Mouse (Mus musculus): ENCODE results near the gene Mapk1ip1. TPM values are rescaled to one million over a fixed set of nuclear protein-coding genes. Genes with fewer than 3 reads are reported as not detected.
A peak's percentile ranks its signal among the peaks of the same experiment; 100 is the strongest.

Mapk1ip1 gene
- total RNA-seq, 2 experiments from 2014 or later: 17.4 TPM

DNA sequence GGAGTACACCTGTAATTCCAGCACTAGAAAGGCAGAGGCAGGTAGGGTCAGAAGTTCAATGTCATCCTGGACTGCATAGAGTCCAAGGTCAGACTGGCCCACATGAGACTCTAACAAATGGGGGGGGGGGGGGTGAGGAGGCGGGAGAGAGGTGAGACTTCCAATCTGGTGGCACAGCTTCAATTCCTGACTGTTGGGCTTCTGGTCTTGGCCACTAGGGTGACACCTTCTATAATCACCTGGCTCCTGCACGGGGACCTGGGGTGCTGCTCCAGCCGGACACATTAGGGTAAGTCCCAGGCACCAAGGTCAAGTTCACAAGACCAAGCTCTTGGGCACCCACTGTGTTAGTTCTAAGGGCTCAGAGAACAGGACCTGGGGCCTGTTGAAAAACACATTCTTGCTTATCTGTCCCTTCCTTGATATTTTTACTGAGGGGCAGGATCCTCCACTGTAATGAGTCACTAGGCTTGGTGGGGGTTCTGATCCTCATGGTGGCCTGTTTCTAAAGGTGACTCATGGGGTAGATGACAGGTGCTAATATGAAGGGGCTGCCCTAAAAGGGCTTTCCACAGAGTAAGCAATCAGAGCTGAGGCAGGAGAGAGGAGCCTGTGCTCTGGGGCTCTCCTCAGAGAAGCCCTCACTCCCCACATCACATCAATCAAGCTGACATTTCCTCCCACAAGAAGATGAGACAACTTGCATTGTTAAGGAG is 4.5 kb downstream of the Mapk1ip1 start:
- DNase-seq: no peak

DNA sequence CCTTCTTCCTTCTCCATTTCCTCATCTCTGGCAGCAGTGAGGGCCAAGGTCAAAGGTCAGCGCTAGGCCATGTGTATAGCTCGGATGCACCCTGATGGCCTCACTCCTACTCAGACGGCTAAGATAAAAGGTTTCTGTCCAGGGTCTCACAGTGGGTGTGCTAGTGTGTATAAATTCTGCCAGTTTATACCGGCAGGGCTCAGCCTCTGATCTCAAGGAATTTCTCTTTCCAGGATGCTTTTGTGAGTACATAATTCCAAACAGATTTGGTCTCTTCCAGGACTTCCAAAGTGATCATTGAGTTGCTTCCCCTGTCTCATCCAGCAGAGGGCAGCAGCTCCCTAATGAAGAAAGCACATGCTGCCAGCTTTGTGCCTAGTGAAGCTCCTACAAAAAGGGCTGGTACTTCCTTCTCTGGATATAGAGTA is 5.5 kb downstream of the Mapk1ip1 start:
- peak; percentile 57 for DNase-seq

DNA sequence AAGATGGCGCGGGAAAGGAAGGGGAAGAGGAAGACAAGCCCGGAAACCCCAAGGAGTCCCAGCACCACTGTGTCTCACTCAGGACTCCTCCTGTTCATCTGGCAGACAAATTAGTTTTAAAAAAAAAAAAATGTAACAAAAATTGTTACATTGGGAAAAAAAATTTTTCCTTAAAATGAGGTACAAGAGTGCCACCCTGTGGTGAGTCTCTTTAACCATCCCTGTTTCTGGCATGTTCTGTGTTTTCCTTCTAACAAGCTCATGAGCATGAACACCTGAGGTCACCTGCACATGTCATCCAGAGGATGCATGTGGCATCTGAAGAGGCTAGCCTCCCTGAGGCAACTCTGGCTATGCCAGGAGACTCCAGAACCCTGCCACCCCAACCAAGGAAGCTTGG is 11.0 kb downstream of the Mapk1ip1 start:
- no peak for DNase-seq

DNA sequence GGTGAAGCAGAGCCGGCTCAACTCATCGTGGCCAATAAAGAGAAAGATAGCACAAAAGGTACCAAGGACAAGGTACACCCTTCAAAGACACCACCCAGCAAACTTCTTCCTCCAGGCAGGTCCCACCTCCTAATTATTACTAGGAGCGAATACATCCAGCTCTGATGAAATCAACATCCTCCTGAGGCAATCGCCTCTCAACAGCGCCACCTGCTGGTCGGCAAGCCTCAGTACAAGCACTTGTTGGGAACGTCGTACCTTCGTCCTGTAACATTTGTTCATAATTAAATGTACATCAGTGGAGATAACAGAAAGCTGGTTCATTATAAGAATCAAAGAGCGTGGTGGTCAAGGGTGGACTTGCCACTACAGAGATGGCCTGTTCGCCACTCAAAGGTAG is 18.3 kb downstream of the Mapk1ip1 start:
- no peak for DNase-seq

DNA sequence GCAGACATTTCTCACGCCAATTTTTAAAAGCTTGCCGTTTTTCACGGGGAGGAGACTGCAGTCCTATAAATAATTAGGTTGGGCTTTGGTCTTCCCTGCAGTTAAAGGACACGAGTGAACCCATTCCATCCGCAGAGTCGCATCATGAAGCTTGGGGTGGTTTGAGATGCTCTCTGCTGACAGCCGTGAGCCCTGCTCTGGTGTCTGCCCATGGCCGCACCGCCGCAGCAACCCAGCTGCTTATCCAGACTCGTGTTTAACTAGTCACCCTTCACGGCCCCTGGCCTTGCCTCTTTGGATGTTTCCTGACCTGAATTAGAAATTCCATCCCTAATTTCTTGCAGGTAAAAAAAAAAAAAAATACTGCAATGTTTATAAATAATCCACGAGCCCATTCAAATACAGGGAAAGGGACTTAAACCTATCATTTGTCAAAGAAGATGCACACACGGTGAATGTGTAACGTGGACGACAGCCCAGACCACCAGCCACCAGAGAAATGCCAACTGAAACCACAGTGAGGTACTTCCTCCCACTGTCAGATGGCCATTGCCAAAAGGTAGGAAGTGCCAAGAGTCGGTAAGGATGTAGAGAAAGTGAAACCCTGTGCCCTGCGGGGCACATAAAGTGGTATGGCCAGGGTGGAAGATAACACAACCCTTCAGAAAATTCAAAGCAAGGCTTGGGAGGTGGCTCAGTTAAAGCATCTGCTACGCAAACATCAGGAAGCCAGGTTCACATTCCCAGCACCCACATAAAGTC is 20.9 kb downstream of the Mapk1ip1 start:
- no peak for DNase-seq

DNA sequence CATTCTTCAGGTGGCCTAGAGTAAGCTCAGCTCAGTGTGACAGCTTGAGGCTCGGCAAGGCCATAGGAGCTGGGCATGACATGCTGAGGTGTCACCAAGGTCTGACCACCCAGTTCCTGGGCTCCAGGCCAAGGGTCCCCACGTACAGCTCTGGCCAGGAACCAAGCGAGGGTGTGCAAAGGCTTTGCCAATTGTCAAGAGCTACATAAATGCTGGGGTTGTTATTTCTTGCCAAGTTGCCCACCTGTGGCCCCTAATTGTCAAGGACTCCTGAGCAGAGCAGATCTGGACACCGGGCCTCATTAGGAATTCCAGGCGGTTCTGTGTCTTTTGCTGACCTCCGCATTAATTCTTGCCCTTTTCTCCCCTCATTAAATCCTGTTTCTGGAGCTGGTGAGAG is 21.6 kb downstream of the Mapk1ip1 start:
- no peak for DNase-seq

DNA sequence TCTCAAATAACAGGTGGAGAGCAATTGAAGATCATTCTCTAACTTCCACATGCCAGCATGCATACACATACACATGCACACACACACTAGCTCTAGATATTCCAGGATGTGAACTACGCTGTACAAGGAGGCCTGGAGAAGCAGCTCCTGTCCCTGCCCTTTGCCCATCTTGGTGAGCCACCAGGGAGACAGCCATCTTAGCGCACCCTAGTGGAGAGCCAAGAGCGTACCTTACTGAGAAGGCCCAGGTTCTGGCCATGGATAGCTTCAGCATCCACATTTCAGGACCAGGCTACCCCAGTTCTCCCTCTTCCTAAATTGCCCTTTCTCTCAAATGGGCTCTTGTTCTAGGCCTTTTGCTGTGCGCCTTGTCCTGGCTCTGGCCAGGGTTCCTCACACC is 27.8 kb downstream of the Mapk1ip1 start:
- DNase-seq: no peak

DNA sequence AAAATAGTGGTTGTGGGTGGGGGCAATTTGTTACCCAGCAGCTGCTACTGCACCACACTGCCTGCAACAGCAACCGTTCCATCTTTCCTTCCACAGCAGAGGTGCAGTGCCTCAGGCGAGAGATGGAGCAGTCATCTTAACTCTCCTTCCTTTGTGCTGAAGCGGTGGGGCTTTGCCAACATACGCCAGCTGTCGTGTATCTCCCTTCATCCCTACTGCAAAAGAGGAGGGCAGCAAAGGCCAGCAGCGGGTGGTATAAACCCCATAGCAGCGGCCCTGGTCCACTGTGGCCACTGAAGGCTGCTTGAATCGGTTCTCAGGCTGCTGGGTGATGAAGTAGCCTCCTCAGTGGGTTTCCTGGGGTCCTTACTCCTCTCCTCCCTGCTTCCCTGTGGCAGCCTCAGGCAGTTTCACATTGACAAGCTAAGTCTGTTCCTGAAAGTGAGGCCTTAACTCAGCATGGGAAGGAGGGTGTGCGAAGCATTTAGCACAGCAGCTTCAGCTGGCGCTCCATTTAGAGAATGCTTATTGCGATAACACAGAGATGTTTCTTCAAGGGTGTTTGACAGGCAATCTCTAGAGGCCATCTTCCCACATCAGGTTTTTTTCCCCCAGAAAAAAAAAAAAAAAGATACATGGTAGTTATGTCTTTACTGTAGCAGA is 32.7 kb downstream of the Mapk1ip1 start:
- no peak for DNase-seq

DNA sequence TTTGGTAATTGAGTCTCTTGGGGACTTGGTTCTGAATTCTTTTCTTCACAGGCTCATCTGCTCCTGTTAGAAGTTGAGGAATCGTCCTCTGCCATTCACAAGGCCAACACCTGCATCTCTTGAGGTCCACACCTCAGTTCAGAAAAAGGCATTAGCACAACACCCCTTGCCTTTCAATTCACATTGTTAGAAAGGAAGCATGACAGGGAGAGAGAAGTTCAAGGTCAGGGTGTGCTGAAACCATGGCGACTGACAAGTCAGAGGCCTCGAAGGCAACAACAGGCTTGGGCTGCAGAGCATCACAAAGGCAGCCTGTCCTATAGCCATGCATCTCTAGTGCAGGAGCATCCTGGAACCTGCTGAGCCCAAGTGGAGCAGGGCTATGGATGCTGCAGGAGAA is 38.9 kb downstream of the Mapk1ip1 start:
- DNase-seq: no peak

DNA sequence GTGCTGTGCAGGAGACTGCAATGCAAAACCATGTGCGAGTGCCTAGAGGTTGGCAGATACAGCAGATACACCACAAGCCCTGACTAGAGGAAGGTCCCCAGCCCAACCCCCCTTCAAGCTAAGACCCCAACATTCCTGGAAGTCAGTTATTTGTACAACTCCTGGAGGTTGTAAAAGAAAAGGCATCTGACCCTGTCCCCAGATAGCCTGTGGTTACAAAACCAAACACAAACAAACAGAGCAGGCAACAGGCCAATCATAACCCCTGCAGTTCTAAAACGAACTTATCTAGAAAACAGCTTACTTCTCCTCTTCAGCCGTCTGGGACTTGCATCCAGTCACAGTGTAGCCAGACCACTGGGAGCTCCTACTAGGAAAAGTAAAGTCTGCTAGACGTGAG is 42.7 kb downstream of the Mapk1ip1 start:
- no peak for DNase-seq

DNA sequence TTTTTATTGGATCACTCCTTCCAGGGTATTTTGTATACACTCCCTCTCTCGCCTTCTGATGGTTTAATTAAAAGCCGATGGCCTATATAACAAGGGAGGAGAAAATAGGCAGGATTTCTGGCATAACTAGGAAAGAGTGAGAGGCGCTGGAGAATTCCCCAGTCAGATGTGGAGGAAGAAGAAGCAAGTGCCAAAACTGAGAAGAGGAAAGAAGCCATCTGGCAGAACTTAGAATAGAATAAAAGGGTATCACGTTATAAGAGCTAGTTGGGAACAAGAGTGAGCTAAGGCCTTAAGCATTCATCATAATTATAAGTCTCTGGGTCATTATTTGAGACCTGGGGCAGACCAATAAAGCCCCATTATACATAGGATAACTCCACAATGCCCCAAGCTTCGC is 58.0 kb downstream of the Mapk1ip1 start:
- DNase-seq: no peak

Other genes starting within 250 kb of the Mapk1ip1 start
- gene Ppp2r2d, start 194 bp downstream of the Mapk1ip1 start, total RNA-seq (2021): 10 to 100 TPM; 31.1 to 32.6 TPM
- 100 to 1,000 TPM; 152 to 182 TPM for gene Bnip3, start 63.2 kb upstream of the Mapk1ip1 start, total RNA-seq (2021)
- under 1 TPM in 1 of 2 experiments, not detected in 1; 0.15 TPM for gene Jakmip3, start 94.5 kb upstream of the Mapk1ip1 start, total RNA-seq (2021)
- under 1 TPM; 0.28 to 0.35 TPM for gene Dpysl4, start 239.7 kb upstream of the Mapk1ip1 start, total RNA-seq (2021)

Measured in gastrocnemius, postnatal 25 days (tissue).